Mouse (Mus musculus) hematopoietic stem cell, adult 5-6 weeks (primary cell): ENCODE results near the gene Zfp598. TPM values are rescaled to one million over a fixed set of nuclear protein-coding genes. Genes with fewer than 3 reads are reported as not detected.

Experiments
- ATAC-seq, 2 experiments: fragments of 125-278 bp in 1 of 2; replicated peaks in 1 of 2; 2 replicates each; pipeline ENCODE4 v1.8.0; 2016 to 2017; ENCODE audit warnings: inconsistent platforms in 2 of 2, mild to moderate bottlenecking in 2 of 2, moderate number of reproducible peaks in 2 of 2, low read depth in 1 of 2, moderate TSS enrichment in 1 of 2; ENCODE audit not compliant: low FRiP score in 2 of 2, poor library complexity in 2 of 2, severe bottlenecking in 2 of 2, insufficient read depth in 1 of 2, low TSS enrichment in 1 of 2
- total RNA-seq: library from RNA; stranded (forward); fragments of 172-1452, 232-1000 nt; gene quantifications from 2 replicates; pipeline ENCODE4 v1.2.3, GENCODE M21; 2017

The Zfp598 gene
- total RNA-seq, 1 experiment from 2014 or later, result 19.7 TPM

DNA sequence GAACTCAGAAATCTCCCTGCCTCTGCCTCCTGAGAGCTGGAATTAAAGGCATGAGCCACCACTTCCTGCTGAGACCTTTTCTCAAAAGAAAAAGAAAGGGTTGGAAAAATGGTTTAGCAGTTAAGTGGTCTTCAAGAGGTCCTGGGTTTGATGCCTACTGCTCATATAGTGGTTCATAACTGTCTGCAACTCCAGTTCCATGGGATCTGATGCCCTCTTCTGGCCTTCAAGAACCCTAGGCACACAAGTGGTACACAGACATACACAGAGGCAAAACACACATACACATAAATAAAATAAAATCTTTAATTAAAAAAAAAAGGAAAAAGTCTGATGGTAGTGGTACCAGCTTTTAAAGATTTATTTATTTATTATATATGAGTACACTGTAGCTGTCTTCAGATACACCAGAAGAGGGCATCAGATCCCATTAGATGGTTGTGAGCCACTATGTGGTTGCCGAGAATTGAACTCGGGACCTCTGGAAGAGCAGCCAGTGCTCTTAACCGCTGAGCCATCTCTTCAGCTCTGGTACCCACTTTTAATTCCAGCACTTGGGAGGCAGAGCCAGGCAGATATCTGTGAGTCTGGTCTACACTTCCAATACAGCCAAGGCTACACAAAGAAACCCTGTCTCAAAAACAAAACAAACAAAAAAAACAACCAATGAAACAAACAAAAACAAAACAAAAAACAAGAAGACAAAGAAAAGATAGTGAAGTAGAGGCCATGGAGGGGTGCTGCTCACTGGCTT lies 56.3 kb downstream of the Zfp598 start:
- no peak for ATAC-seq

DNA sequence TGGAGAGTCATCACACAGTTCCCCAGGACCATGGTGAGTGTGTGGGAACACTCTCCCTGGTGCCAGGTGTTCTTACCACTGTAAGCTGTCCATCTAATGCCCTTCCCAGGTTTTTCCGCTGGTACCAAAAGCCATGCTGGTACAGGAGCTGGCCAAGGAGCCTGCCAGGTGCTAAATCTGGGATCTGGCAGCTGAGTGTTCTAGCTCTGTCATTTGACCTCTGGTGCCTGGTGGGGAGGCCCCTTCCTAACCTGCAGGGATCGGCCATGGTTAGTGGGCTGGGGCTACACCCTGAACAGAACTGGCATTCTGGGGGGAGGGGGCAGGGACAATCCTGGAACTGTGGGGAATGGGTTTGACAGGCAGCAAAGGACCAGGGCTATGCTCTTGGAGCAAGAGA lies 58.1 kb downstream of the Zfp598 start, which contains the start of gene Rpl3l:
Gene Rpl3l, plus strand, starts transcription at position 203 of the 400 bp plus-strand sequence.
- ATAC-seq, result no peak

DNA sequence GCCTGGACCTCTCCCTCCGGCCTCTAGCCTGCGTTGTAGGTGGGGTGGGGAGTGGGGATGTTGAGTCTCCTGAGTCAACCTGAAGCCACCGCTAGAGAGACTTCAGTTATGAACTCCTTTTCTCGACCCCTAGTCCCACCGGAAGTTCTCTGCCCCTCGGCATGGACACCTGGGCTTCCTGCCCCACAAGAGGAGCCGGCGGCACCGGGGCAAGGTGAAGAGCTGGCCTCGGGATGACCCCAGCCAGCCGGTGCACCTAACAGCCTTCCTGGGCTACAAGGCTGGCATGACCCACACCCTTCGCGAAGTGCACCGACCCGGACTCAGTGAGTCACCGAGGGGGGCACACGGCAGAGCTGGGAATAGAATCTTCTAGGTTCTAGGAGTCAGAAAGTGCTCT lies 58.7 kb downstream of the Zfp598 start:
- no peak for ATAC-seq

DNA sequence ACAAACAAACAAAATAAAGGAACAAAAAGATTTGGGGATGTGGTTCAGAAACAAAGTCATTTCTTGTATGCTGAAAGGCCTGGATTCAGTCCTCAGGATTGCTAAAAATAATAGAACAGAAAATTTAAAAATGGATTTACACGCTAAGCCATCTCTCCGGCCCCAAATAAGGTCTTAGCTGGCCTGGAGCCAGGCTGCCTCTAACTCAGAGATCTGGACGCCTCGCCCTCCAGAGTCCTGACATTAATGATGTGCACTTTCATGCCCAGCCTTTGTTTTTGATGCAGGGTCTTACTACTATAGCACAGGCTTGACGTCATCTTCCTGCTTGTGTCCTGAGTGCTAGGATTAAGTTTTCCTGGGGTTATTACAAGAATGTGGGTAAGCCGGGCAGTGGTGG lies 59.6 kb downstream of the Zfp598 start:
- ATAC-seq, result no peak

DNA sequence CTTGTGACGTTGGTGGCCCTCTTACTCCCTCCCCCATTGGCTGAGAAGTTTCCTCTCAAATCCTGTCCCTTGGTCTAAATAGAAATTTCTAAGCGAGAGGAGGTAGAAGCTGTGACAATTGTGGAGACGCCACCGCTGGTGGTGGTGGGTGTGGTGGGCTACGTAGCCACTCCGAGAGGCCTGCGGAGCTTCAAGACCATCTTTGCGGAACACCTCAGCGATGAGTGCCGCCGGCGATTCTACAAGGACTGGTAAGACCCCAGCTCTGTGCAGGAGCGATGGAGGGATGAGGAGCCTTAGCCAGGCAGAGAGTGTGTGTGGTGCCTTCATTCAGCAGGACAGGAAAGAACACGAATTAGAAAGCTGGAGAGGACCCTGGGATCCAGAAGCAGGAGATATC lies 61.3 kb downstream of the Zfp598 start:
- ATAC-seq, result no peak

Other genes starting within 250 kb of the Zfp598 start
- 21.2 and 30.8 TPM in 2 replicates for gene Eci1, start 243.0 kb upstream of the Zfp598 start, total RNA-seq
- gene Dnase1l2, start 226.6 kb upstream of the Zfp598 start, total RNA-seq, result 2.7 TPM in 1 of 2 replicates, not detected in the other
- gene E4f1, start 199.4 kb upstream of the Zfp598 start, total RNA-seq, result 12.1 and 22.6 TPM in 2 replicates
- 12.9 and 13.3 TPM in 2 replicates for gene Pgp, start 199.3 kb upstream of the Zfp598 start, total RNA-seq
- 1.2 TPM in 1 of 2 replicates, not detected in the other for gene Bricd5, start 195.8 kb upstream of the Zfp598 start, total RNA-seq
- 9.2 and 31.8 TPM in 2 replicates for gene Mlst8, start 190.6 kb upstream of the Zfp598 start, total RNA-seq
- gene Caskin1, start 181.1 kb upstream of the Zfp598 start, total RNA-seq, result not detected in 2 replicates
- gene Traf7, start 141.7 kb upstream of the Zfp598 start, total RNA-seq, result 72.9 and 85.6 TPM in 2 replicates
- gene Rab26, start 135.5 kb upstream of the Zfp598 start, total RNA-seq, result 1.4 TPM in 1 of 2 replicates, not detected in the other
- gene Pkd1, start 119.9 kb upstream of the Zfp598 start, total RNA-seq, result 13.3 and 17.9 TPM in 2 replicates
- 25.1 and 59.3 TPM in 2 replicates for gene Tsc2, start 37.1 kb upstream of the Zfp598 start, total RNA-seq
- gene Nthl1, start 37.0 kb upstream of the Zfp598 start, total RNA-seq, result 11.1 and 14.5 TPM in 2 replicates
- gene Slc9a3r2, start 19.4 kb upstream of the Zfp598 start, total RNA-seq, result 2.2 and 4.7 TPM in 2 replicates
- not detected in 2 replicates for gene Npw, start 11.2 kb upstream of the Zfp598 start, total RNA-seq
- 0.25 TPM in 1 of 2 replicates, not detected in the other for gene Syngr3, start 20.3 kb downstream of the Zfp598 start, total RNA-seq
- 29.3 and 45.5 TPM in 2 replicates for gene Gfer, start 26.5 kb downstream of the Zfp598 start, total RNA-seq
- 1.2 and 2.8 TPM in 2 replicates for gene Noxo1, start 26.5 kb downstream of the Zfp598 start, total RNA-seq
- gene Tbl3, start 38.0 kb downstream of the Zfp598 start, total RNA-seq, result 24.0 and 29.7 TPM in 2 replicates
- gene Rnf151, start 48.4 kb downstream of the Zfp598 start, total RNA-seq, result not detected in 2 replicates
- gene Rps2, start 48.4 kb downstream of the Zfp598 start, total RNA-seq, result 1,140 and 1,689 TPM in 2 replicates
- gene Ndufb10, start 54.8 kb downstream of the Zfp598 start, total RNA-seq, result 164 and 207 TPM in 2 replicates
- not detected in 2 replicates for gene Rpl3l, start 58.1 kb downstream of the Zfp598 start, total RNA-seq
- gene Msrb1, start 67.0 kb downstream of the Zfp598 start, total RNA-seq, result 33.6 and 69.4 TPM in 2 replicates
- not detected in 2 replicates for gene Hs3st6, start 83.3 kb downstream of the Zfp598 start, total RNA-seq
- 0.44 TPM in 1 of 2 replicates, not detected in the other for gene Meiob, start 134.6 kb downstream of the Zfp598 start, total RNA-seq
- gene Hagh, start 170.5 kb downstream of the Zfp598 start, total RNA-seq, result 24.5 and 24.6 TPM in 2 replicates
- gene Fahd1, start 180.7 kb downstream of the Zfp598 start, total RNA-seq, result 15.0 and 19.6 TPM in 2 replicates
- gene Igfals, start 196.3 kb downstream of the Zfp598 start, total RNA-seq, result not detected in 2 replicates
- gene Nubp2, start 216.7 kb downstream of the Zfp598 start, total RNA-seq, result 27.9 and 33.1 TPM in 2 replicates
- 6.0 and 12.9 TPM in 2 replicates for gene Spsb3, start 217.0 kb downstream of the Zfp598 start, total RNA-seq
- 13.7 and 27.3 TPM in 2 replicates for gene Eme2, start 225.4 kb downstream of the Zfp598 start, total RNA-seq
- 23.1 and 25.8 TPM in 2 replicates for gene Mrps34, start 225.4 kb downstream of the Zfp598 start, total RNA-seq
- gene Nme3, start 226.8 kb downstream of the Zfp598 start, total RNA-seq, result 22.5 and 44.1 TPM in 2 replicates